Mouse (Mus musculus) thymus, adult 2 months (tissue): ENCODE measurements around the gene Obscn. TPM values are rescaled to one million over a fixed set of nuclear protein-coding genes. Genes with fewer than 3 reads are reported as not detected.

ENCODE experiments used
- DNase-seq: peaks from one replicate; pipeline ENCODE4 v3.0.0; 2021
- H3K27ac ChIP-seq: fragments of 200-500 bp; 2 replicates; pipeline ENCODE4 v1.5.1; 2012; ENCODE audit warnings: low read length, control low read depth; ENCODE audit not compliant: control insufficient read depth, insufficient read depth
- H3K27me3 ChIP-seq: fragments of 200-500 bp; 2 replicates; pipeline ENCODE4 v1.6.1; 2012; ENCODE audit warnings: mild to moderate bottlenecking, low read length, moderate library complexity, mixed read lengths; ENCODE audit not compliant: control insufficient read depth, insufficient read depth
- H3K36me3 ChIP-seq: fragments of 200-500 bp; 2 replicates; pipeline ENCODE4 v1.6.1; 2012; ENCODE audit warnings: mild to moderate bottlenecking, low read length, moderate library complexity; ENCODE audit not compliant: control insufficient read depth, insufficient read depth
- H3K4me1 ChIP-seq: fragments of 200-500 bp; replicated peaks from 2 replicates; pipeline ENCODE4 v1.6.1; 2012; ENCODE audit warnings: low read length; ENCODE audit not compliant: control insufficient read depth, insufficient read depth
- H3K4me3 ChIP-seq: fragments of 200-500 bp; 2 replicates; pipeline ENCODE4 v1.5.1; 2012; ENCODE audit warnings: mild to moderate bottlenecking, low read length, control low read depth, moderate library complexity; ENCODE audit not compliant: control insufficient read depth, insufficient read depth
- CTCF ChIP-seq: fragments of 200-500 bp; IDR thresholded peaks from 2 replicates; pipeline ENCODE4 v1.5.1; 2012; ENCODE audit warnings: mild to moderate bottlenecking, control low read depth, low read length, moderate library complexity, borderline replicate concordance; ENCODE audit not compliant: control insufficient read depth, poor library complexity, insufficient read depth; ENCODE audit errors: extremely low read depth
- POLR2A ChIP-seq: fragments of 200-500 bp; IDR thresholded peaks from 2 replicates; pipeline ENCODE4 v1.6.1; 2012; ENCODE audit warnings: mild to moderate bottlenecking, low read length, control low read depth, moderate library complexity; ENCODE audit not compliant: control insufficient read depth, poor library complexity, insufficient read depth; ENCODE audit errors: extremely low read depth
- WGBS: fragments of 180-500 bp; shearing (Covaris S2); methylation state at CpG from one replicate; pipeline ENCODE4 v1.1.7; 2018; 5-methylcytosine and 5-hydroxymethylcytosine counted together
- polyA plus RNA-seq: library from polyadenylated mRNA; depleted of rRNA; stranded (reverse); fragments of >200 nt; gene quantifications from 2 replicates; pipeline ENCODE4 v1.2.3, GENCODE M21; 2012

Obscn gene
- polyA plus RNA-seq, 1 experiment = 14.5 TPM

- Histone ChIP-seq H3K36me3 (no peaks in the 10 kb centered on the region), H3K27ac (no peak overlapping the region), H3K4me1 (no peaks in the 10 kb centered on the region), H3K27me3 (no peaks in the 10 kb centered on the region), H3K4me3 (no peak overlapping the region)
- TF ChIP-seq POLR2A (no peak), CTCF (no peak)
- 92% methylated on average over 2 of the region's 2 CpGs for WGBS
- no peak for DNase-seq
Measured at GRCm38 (mm10) chr11:59070321-59070720, 65.9 kb downstream of the Obscn start.

- DNase-seq = no peak
- H3K27me3 ChIP-seq = no peaks in the 10 kb centered on the region
- H3K4me1 ChIP-seq = no peaks in the 10 kb centered on the region
- no peaks in the 10 kb centered on the region for H3K36me3 ChIP-seq
- WGBS = 89% methylated on average over 8 of the region's 8 CpGs
- H3K27ac ChIP-seq = no peak overlapping the region
- H3K4me3 ChIP-seq = no peak overlapping the region
- TF ChIP-seq CTCF (no peak), POLR2A (no peak)
Measured at GRCm38 (mm10) chr11:59068922-59069321, 67.3 kb downstream of the Obscn start.

DNA sequence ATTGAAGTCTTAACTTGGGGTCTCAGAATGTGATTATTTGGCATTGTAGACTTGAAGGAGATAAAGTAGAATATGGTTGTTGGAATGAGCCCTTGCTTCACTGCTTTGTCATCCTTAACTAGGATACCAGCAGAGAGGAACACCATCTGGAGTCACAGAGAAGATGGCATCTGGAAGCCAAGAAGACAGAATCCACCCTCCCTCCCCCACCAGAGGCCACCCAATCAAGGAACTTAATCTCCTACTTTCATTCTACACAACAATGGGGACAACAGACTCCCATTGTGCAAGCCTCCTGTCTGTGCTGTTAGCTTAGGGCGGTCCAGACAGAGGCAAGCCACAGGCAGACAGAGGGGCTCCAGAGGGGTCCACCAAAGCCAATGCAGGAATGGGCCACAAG lies 67.8 kb downstream of the Obscn start:
- Histone ChIP-seq H3K36me3 (no peaks in the 10 kb centered on the region), H3K4me1 (no peaks in the 10 kb centered on the region), H3K27ac (no peak overlapping the region), H3K27me3 (no peaks in the 10 kb centered on the region), H3K4me3 (no peak overlapping the region)
- WGBS = 88% methylated on average over 1 of the region's 1 CpGs
- DNase-seq = no peak
- TF ChIP-seq POLR2A (no peak), CTCF (no peak)

DNA sequence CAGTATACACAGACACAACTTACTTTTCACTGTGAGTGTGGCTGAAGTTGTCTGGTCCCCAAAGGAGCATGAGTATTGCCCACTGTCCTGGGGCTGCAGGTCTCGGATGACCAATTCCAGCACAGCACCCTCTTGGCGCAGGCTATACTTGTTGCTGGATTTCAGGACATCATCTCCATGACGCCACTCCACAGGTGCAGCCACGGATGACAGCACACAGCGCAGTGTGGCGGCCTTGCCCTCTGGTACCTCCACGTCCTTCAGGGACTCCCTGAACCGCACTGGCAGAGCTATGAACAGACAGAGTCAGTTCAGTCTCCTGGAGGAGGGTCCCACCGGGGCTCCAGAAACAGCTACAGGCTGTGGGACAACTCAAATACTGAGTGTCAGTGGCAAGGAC lies 68.3 kb downstream of the Obscn start:
- no peaks in the 10 kb centered on the region for H3K27me3 ChIP-seq
- 90% methylated on average over 9 of the region's 9 CpGs for WGBS
- TF ChIP-seq POLR2A (no peak), CTCF (no peak)
- no peaks in the 10 kb centered on the region for H3K36me3 ChIP-seq
- H3K4me1 ChIP-seq = no peaks in the 10 kb centered on the region
- DNase-seq = no peak
- no peak overlapping the region for H3K27ac ChIP-seq
- H3K4me3 ChIP-seq = no peak overlapping the region

GRCm38 (mm10) chr11:59058025-59058424 lies 78.2 kb downstream of the Obscn start:
- no peaks in the 10 kb centered on the region for H3K4me1 ChIP-seq
- H3K27me3 ChIP-seq = no peaks in the 10 kb centered on the region
- no peak for DNase-seq
- no peaks in the 10 kb centered on the region for H3K36me3 ChIP-seq
- 76% methylated on average over 3 of the region's 3 CpGs for WGBS
- TF ChIP-seq POLR2A (no peak), CTCF (no peak)
- no peak overlapping the region for H3K27ac ChIP-seq
- H3K4me3 ChIP-seq = no peak overlapping the region

DNA sequence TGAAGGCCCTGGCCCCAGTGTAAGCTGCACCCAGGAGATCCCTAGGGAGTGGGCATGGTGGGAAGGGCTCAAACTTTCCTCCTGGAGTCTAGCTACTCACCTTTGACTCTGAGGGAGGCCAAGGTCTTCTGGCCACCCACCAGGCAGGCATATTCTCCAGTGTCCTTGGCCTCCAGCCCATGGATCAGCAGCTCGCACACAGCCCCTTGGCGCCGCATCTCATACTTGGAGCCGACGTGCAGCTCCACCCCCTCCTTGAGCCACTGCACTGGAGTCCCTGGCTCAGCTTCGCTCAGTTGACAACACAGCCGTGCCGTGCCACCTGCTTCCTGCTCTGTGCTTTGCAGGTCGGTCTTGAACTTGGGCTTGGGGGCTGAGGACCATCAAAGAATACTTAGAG lies 85.2 kb downstream of the Obscn start:
- 73% methylated on average over 9 of the region's 9 CpGs for WGBS
- no peak overlapping the region for H3K27ac ChIP-seq
- no peaks in the 10 kb centered on the region for H3K36me3 ChIP-seq
- no peaks in the 10 kb centered on the region for H3K4me1 ChIP-seq
- no peak for DNase-seq
- TF ChIP-seq POLR2A = no peak
- TF ChIP-seq CTCF = no peak
- no peak overlapping the region for H3K4me3 ChIP-seq
- no peaks in the 10 kb centered on the region for H3K27me3 ChIP-seq

GRCm38 (mm10) chr11:59044703-59045330 lies 91.4 kb downstream of the Obscn start:
- WGBS = 92% methylated on average over 15 of the region's 15 CpGs
- no peak overlapping the region for H3K27ac ChIP-seq
- H3K4me1 ChIP-seq = no peaks in the 10 kb centered on the region
- no peaks in the 10 kb centered on the region for H3K27me3 ChIP-seq
- no peak overlapping the region for H3K4me3 ChIP-seq
- no peaks in the 10 kb centered on the region for H3K36me3 ChIP-seq
- no peak for TF ChIP-seq POLR2A
- no peak for TF ChIP-seq CTCF
- DNase-seq = no peak
